Mouse (Mus musculus) intestine, embryonic 15.5 days (tissue): Measurements from ENCODE around the gene 1600012H06Rik. TPM values are rescaled to one million over a fixed set of nuclear protein-coding genes. Genes with fewer than 3 reads are reported as not detected.
A peak's percentile ranks its signal among the peaks of the same experiment; 100 is the strongest.
"Not testable (repeated sequence)": the region's sequence is repeated elsewhere in the genome, so short reads cannot be mapped to it uniquely, and the experiment has no call there.

Experiments used
- ATAC-seq: fragments of 200-750 bp; cut with Nextera tagmentation; 2 replicates; pipeline ENCODE4 v1.8.0; 2017; ENCODE audit warnings: moderate TSS enrichment, moderate library complexity
- H3K27ac ChIP-seq: fragments of 300-500 bp; sonication (generic); 2 replicates; pipeline ENCODE4 v1.5.1; 2015; ENCODE audit warnings: mild to moderate bottlenecking, inconsistent platforms
- H3K27me3 ChIP-seq: fragments of 300-500 bp; sonication (generic); replicated peaks from 2 replicates; pipeline ENCODE4 v1.6.1; 2015; ENCODE audit warnings: inconsistent platforms
- H3K36me3 ChIP-seq: fragments of 300-500 bp; sonication (generic); 2 replicates; pipeline ENCODE4 v1.6.1; 2015; ENCODE audit warnings: inconsistent platforms
- H3K4me1 ChIP-seq: fragments of 300-500 bp; sonication (generic); replicated peaks from 2 replicates; pipeline ENCODE4 v1.6.1; 2015; ENCODE audit warnings: inconsistent platforms
- H3K4me2 ChIP-seq: fragments of 300-500 bp; sonication (generic); replicated peaks from 2 replicates; pipeline ENCODE4 v1.6.1; 2015; ENCODE audit warnings: mild to moderate bottlenecking, inconsistent platforms
- H3K4me3 ChIP-seq: fragments of 300-500 bp; sonication (generic); replicated peaks from 2 replicates; pipeline ENCODE4 v1.5.1; 2015; ENCODE audit warnings: inconsistent platforms
- H3K9ac ChIP-seq: fragments of 300-500 bp; sonication (generic); 2 replicates; pipeline ENCODE4 v1.6.1; 2015; ENCODE audit warnings: inconsistent platforms
- H3K9me3 ChIP-seq: fragments of 300-500 bp; sonication (generic); 2 replicates; pipeline ENCODE4 v1.6.1; 2016; ENCODE audit warnings: inconsistent platforms
- WGBS: fragments of 180-500 bp; shearing (Covaris S2); methylation state at CpG from one replicate; pipeline ENCODE4 v1.1.7; 2015; 5-methylcytosine and 5-hydroxymethylcytosine counted together
- polyA plus RNA-seq: library from polyadenylated mRNA; unstranded; fragments of >200 nt; fragmentation: Nextera tagmentation; extraction: Ambion mirVana; gene quantifications from 2 replicates; pipeline ENCODE4 v1.2.1, GENCODE M21; 2015

The 1600012H06Rik gene
- polyA plus RNA-seq, 1 experiment from 2014 or later, result 40.0 TPM

GRCm38 (mm10) chr17:14949161-14949827 is 6.3 kb downstream of the 1600012H06Rik start:
- 88% methylated on average over 7 of the region's 7 CpGs for WGBS
- H3K9me3 ChIP-seq, result no peaks in the 10 kb centered on the region
- H3K4me2 ChIP-seq, result no peak overlapping the region
- peaks cover 8% of the 10 kb centered on the region for H3K4me1 ChIP-seq
- H3K9ac ChIP-seq, result no peak overlapping the region
- H3K27ac ChIP-seq, result no peak overlapping the region
- peaks cover 26% of the 10 kb centered on the region for H3K36me3 ChIP-seq
- H3K27me3 ChIP-seq, result no peaks in the 10 kb centered on the region
- ATAC-seq, result no peak
- H3K4me3 ChIP-seq, result no peak overlapping the region

- H3K9ac ChIP-seq, result no peak overlapping the region
- H3K4me1 ChIP-seq, result no peaks in the 10 kb centered on the region
- no peak overlapping the region for H3K4me3 ChIP-seq
- no peak overlapping the region for H3K27ac ChIP-seq
- no peak for ATAC-seq
- no peaks in the 10 kb centered on the region for H3K27me3 ChIP-seq
- H3K9me3 ChIP-seq, result no peaks in the 10 kb centered on the region
- H3K36me3 ChIP-seq, result peaks cover 20% of the 10 kb centered on the region
- WGBS, result 85% methylated on average over 8 of the region's 8 CpGs
- no peak overlapping the region for H3K4me2 ChIP-seq
Observed at GRCm38 (mm10) chr17:14953452-14953851, 10.5 kb downstream of the 1600012H06Rik start.

- no peaks in the 10 kb centered on the region for H3K27me3 ChIP-seq
- no peak for ATAC-seq
- no peak overlapping the region for H3K4me3 ChIP-seq
- no peaks in the 10 kb centered on the region for H3K9me3 ChIP-seq
- peaks cover 3% of the 10 kb centered on the region for H3K4me1 ChIP-seq
- no peak overlapping the region for H3K27ac ChIP-seq
- peaks cover 5% of the 10 kb centered on the region; the same call in 1 of the 2 replicates for H3K36me3 ChIP-seq
- H3K4me2 ChIP-seq, result no peak overlapping the region
- H3K9ac ChIP-seq, result no peak overlapping the region
- WGBS, result 87% methylated on average over 5 of the region's 5 CpGs
Observed at GRCm38 (mm10) chr17:14958686-14959327, 15.8 kb downstream of the 1600012H06Rik start.

GRCm38 (mm10) chr17:14959979-14960378 is 17.0 kb downstream of the 1600012H06Rik start:
- H3K27me3 ChIP-seq, result no peaks in the 10 kb centered on the region
- peak overlapping the region; percentile 60 for H3K4me2 ChIP-seq
- peaks cover 3% of the 10 kb centered on the region for H3K4me1 ChIP-seq
- ATAC-seq, result no peak
- no peaks in the 10 kb centered on the region for H3K36me3 ChIP-seq
- no peaks in the 10 kb centered on the region for H3K9me3 ChIP-seq
- WGBS, result 31% methylated on average over 3 of the region's 3 CpGs
- peak overlapping the region; percentile 45 for H3K9ac ChIP-seq
- peak overlapping the region; percentile 19; the same call in 1 of the 2 replicates for H3K4me3 ChIP-seq
- no peak overlapping the region for H3K27ac ChIP-seq

GRCm38 (mm10) chr17:14960520-14960919 is 17.5 kb downstream of the 1600012H06Rik start:
- peak overlapping the region; percentile 84 for H3K4me2 ChIP-seq
- H3K9ac ChIP-seq, result peak overlapping the region; percentile 85
- ATAC-seq, result peak; percentile 40
- WGBS, result 0% methylated on average over 22 of the region's 23 CpGs
- peak overlapping the region; percentile 79 for H3K4me3 ChIP-seq
- H3K36me3 ChIP-seq, result no peaks in the 10 kb centered on the region
- peaks cover 3% of the 10 kb centered on the region for H3K4me1 ChIP-seq
- no peak overlapping the region for H3K27ac ChIP-seq
- no peaks in the 10 kb centered on the region for H3K9me3 ChIP-seq
- H3K27me3 ChIP-seq, result no peaks in the 10 kb centered on the region

- Histone ChIP-seq H3K27ac (peak within 1 kb of the TSS; percentile 44; the same call in 1 of the 2 replicates), H3K4me3 (peak within 1 kb of the TSS; percentile 79), H3K9ac (peak within 1 kb of the TSS; percentile 85), H3K4me2 (peak within 1 kb of the TSS; percentile 84)
- ATAC-seq, result peak; percentile 92
- H3K36me3 ChIP-seq, H3K27me3 ChIP-seq, H3K9me3 ChIP-seq, H3K4me1 ChIP-seq: not testable (repeated sequence)
- under 1% methylated on average over 55 of the region's 100 CpGs for WGBS
Observed at GRCm38 (mm10) chr17:14960951-14961556, 18.1 kb downstream of the 1600012H06Rik start, which contains the start of gene Phf10. Gene Phf10, minus strand, starts transcription at chr17:14961273.

- H3K9me3 ChIP-seq, result not testable (repeated sequence)
Observed at GRCm38 (mm10) chr17:14961557-14962154, 18.7 kb downstream of the 1600012H06Rik start.

GRCm38 (mm10) chr17:14968373-14968913 is 25.5 kb downstream of the 1600012H06Rik start:
- H3K9me3 ChIP-seq, H3K36me3 ChIP-seq, H3K4me1 ChIP-seq, H3K9ac ChIP-seq, H3K4me3 ChIP-seq, H3K4me2 ChIP-seq, H3K27me3 ChIP-seq, H3K27ac ChIP-seq, ATAC-seq: not testable (repeated sequence)
- no CpG with 5 or more reads among the region's 6 CpGs for WGBS

More at GRCm38 (mm10) chr17:14961557-14962154, 18.7 kb downstream of the 1600012H06Rik start:
- not testable (repeated sequence) for H3K27ac ChIP-seq, H3K9ac ChIP-seq, H3K4me1 ChIP-seq, H3K4me2 ChIP-seq, H3K36me3 ChIP-seq, H3K4me3 ChIP-seq, H3K27me3 ChIP-seq
- no CpG with 5 or more reads among the region's 44 CpGs for WGBS
- peak; percentile 89 for ATAC-seq

- H3K27me3 ChIP-seq, H3K36me3 ChIP-seq, H3K4me2 ChIP-seq, H3K4me3 ChIP-seq, H3K27ac ChIP-seq, H3K9me3 ChIP-seq, H3K9ac ChIP-seq, H3K4me1 ChIP-seq: not testable (repeated sequence)
- WGBS, result 0% methylated on average over 4 of the region's 7 CpGs
- ATAC-seq, result peak; percentile 48
Observed at GRCm38 (mm10) chr17:14977718-14978361, 34.9 kb downstream of the 1600012H06Rik start.

GRCm38 (mm10) chr17:14978362-14979038 is 35.5 kb downstream of the 1600012H06Rik start, which contains the start of the genes 9030025P20Rik and Gm3417:
Gene 9030025P20Rik, plus strand, starts transcription at chr17:14978468.
Gene Gm3417, minus strand, starts transcription at chr17:14978790.
- no CpG with 5 or more reads among the region's 60 CpGs for WGBS
- H3K27ac ChIP-seq, H3K9me3 ChIP-seq: not testable (repeated sequence)

GRCm38 (mm10) chr17:14990116-14990702 is 47.2 kb downstream of the 1600012H06Rik start:
- H3K36me3 ChIP-seq, H3K4me2 ChIP-seq, H3K4me1 ChIP-seq, H3K4me3 ChIP-seq, H3K9ac ChIP-seq, H3K27me3 ChIP-seq, H3K9me3 ChIP-seq, ATAC-seq, H3K27ac ChIP-seq: not testable (repeated sequence)
- 86% methylated on average over 4 of the region's 5 CpGs for WGBS

More at GRCm38 (mm10) chr17:14978362-14979038, 35.5 kb downstream of the 1600012H06Rik start, which contains the start of the genes 9030025P20Rik and Gm3417:
- not testable (repeated sequence) for H3K4me2 ChIP-seq, H3K36me3 ChIP-seq, H3K4me1 ChIP-seq, H3K4me3 ChIP-seq, H3K9ac ChIP-seq, H3K27me3 ChIP-seq
- ATAC-seq, result peak; percentile 99
